Mouse (Mus musculus): ENCODE measurements around the gene Abcg1. TPM values are rescaled to one million over a fixed set of nuclear protein-coding genes. Genes with fewer than 3 reads are reported as not detected.

Gene Abcg1
- polyA plus RNA-seq, 1 experiment from 2014 or later: 18.2 TPM

Other genes starting within 250 kb of the Abcg1 start
- gene Glp1r, start 155.9 kb upstream of the Abcg1 start, polyA plus RNA-seq (2015; fragmentation: Nextera tagmentation; extraction: Ambion mirVana): 0.06 TPM in 1 of 2 replicates, not detected in the other
- gene Umodl1, start 103.0 kb upstream of the Abcg1 start, polyA plus RNA-seq (2015; fragmentation: Nextera tagmentation; extraction: Ambion mirVana): not detected in 2 replicates
- gene Tff3, start 72.0 kb downstream of the Abcg1 start, polyA plus RNA-seq (2015; fragmentation: Nextera tagmentation; extraction: Ambion mirVana): 0.52 and 0.54 TPM in 2 replicates
- gene Tff2, start 86.6 kb downstream of the Abcg1 start, polyA plus RNA-seq (2015; fragmentation: Nextera tagmentation; extraction: Ambion mirVana): not detected in 2 replicates
- gene Tff1, start 107.6 kb downstream of the Abcg1 start, polyA plus RNA-seq (2015; fragmentation: Nextera tagmentation; extraction: Ambion mirVana): not detected in 2 replicates
- gene Tmprss3, start 141.3 kb downstream of the Abcg1 start, polyA plus RNA-seq (2015; fragmentation: Nextera tagmentation; extraction: Ambion mirVana): not detected in 2 replicates
- 0.04 TPM in 1 of 2 replicates, not detected in the other for gene Ubash3a, start 150.2 kb downstream of the Abcg1 start, polyA plus RNA-seq (2015; fragmentation: Nextera tagmentation; extraction: Ambion mirVana)
- gene Rsph1, start 219.7 kb downstream of the Abcg1 start, polyA plus RNA-seq (2015; fragmentation: Nextera tagmentation; extraction: Ambion mirVana): 4.0 and 5.2 TPM in 2 replicates
- 10.4 and 11.4 TPM in 2 replicates for gene Slc37a1, start 229.1 kb downstream of the Abcg1 start, polyA plus RNA-seq (2015; fragmentation: Nextera tagmentation; extraction: Ambion mirVana)

All from forebrain, embryonic 13.5 days (tissue).